Mouse (Mus musculus) small intestine, adult 2 months (tissue): Measurements from ENCODE around the gene Nova2.

Experiments
- CTCF ChIP-seq: fragments of 200-500 bp; IDR thresholded peaks from 2 replicates; pipeline ENCODE4 v1.5.1; 2012; ENCODE audit warnings: low read depth, mild to moderate bottlenecking, control low read depth, inconsistent platforms, low read length, moderate library complexity, mixed read lengths; ENCODE audit not compliant: insufficient replicate concordance, insufficient read length; ENCODE audit errors: extremely low read depth
- POLR2A ChIP-seq: fragments of 200-500 bp; IDR thresholded peaks from 2 replicates; pipeline ENCODE4 v1.6.1; 2012; ENCODE audit warnings: low read depth, mild to moderate bottlenecking, control low read depth, inconsistent platforms, low read length, moderate library complexity

DNA sequence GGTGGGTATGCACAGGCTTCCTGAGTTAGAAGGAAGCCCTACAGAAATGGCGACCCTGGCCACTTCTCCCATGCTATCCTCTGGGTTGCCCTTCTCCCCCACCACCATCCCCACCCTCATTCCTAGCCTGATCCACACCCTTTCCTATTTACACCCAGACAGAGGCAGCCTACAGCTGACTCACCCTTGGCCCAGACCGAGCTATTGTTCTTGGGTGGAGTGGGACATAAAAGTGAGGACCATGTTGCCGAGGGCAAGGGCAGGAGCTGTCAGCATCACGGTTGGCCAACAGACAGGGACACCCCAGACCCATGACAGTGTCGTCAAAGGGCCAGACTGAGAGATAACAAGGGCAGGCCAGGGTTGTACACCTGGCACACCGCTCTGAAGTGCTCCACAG lies 22.5 kb downstream of the Nova2 start:
- TF ChIP-seq CTCF (no peak), POLR2A (no peak)
